Mouse (Mus musculus): ENCODE measurements around the gene Cops8. TPM values are rescaled to one million over a fixed set of nuclear protein-coding genes. Genes with fewer than 3 reads are reported as not detected.

The Cops8 gene
- total and polyA plus RNA-seq, 3 experiments: 63.2 to 97.9 (median 87.2) TPM

- WGBS: 14% methylated on average over 6 of the region's 6 CpGs
- Histone ChIP-seq H3K9ac (ENCODE audit: low read depth, low read length) (no peak overlapping the region), H3K27ac (peak overlapping the region; percentile 52; the same call in 1 of the 2 replicates), H3K4me3 (no peak overlapping the region), H3K36me3 (ENCODE audit: control insufficient read depth, insufficient read depth, low read length) (no peaks in the 10 kb centered on the region), H3K4me1 (ENCODE audit: control insufficient read depth, insufficient read depth, low read length) (peaks cover 5% of the 10 kb centered on the region), H3K27me3 (ENCODE audit: control insufficient read depth, insufficient read depth, low read length) (no peaks in the 10 kb centered on the region), H3K79me2 (replicated peaks; ENCODE audit: control insufficient read depth, insufficient read depth, low read length) (no peaks in the 10 kb centered on the region)
- intact Hi-C loops (cut with DNase I): loop anchor here (1.0 to 10.0 kb wide), 3 partner anchors 230 to 948 kb away; no protein-coding TSS in a partner anchor
- TF ChIP-seq EP300 (IDR thresholded peaks at IDR 0.05; ENCODE audit: insufficient read depth, low read depth, low read length) (peak; percentile 71; the same call in 1 of the 2 replicates), CTCF (IDR thresholded peaks at IDR 0.05) (peak; percentile 99), POLR2A (IDR thresholded peaks at IDR 0.05; ENCODE audit: insufficient read depth, low read depth, low read length) (no peak)
- DNase-seq: peak; percentile 75 to 89
Observed at GRCm38 (mm10) chr1:90592784-90593183, 10.0 kb upstream of the Cops8 start.

- H3K79me2 ChIP-seq (replicated peaks; ENCODE audit: control insufficient read depth, insufficient read depth, low read length): peaks cover 3% of the 10 kb centered on the region
- no peak overlapping the region for H3K9ac ChIP-seq (ENCODE audit: low read depth, low read length)
- TF ChIP-seq CTCF (IDR thresholded peaks at IDR 0.05) (no peak), POLR2A (IDR thresholded peaks at IDR 0.05; ENCODE audit: insufficient read depth, low read depth, low read length) (no peak), EP300 (IDR thresholded peaks at IDR 0.05; ENCODE audit: insufficient read depth, low read depth, low read length) (peak; percentile 84; the same call in 1 of the 2 replicates)
- peaks cover 3% of the 10 kb centered on the region for H3K4me1 ChIP-seq (ENCODE audit: control insufficient read depth, insufficient read depth, low read length)
- intact Hi-C loops (cut with DNase I): loop anchor here (10.0 kb wide), 1 partner anchor 954 kb away; no protein-coding TSS in a partner anchor
- no peaks in the 10 kb centered on the region for H3K27me3 ChIP-seq (ENCODE audit: control insufficient read depth, insufficient read depth, low read length)
- H3K4me3 ChIP-seq: no peak overlapping the region
- no peaks in the 10 kb centered on the region for H3K36me3 ChIP-seq (ENCODE audit: control insufficient read depth, insufficient read depth, low read length)
- WGBS: 14% methylated on average over 3 of the region's 3 CpGs
- peak; percentile 50 to 74 for DNase-seq
- H3K27ac ChIP-seq: peak overlapping the region; percentile 62
Observed at GRCm38 (mm10) chr1:90599226-90599625, 3.6 kb upstream of the Cops8 start.

- WGBS: 59% methylated on average over 3 of the region's 3 CpGs
- no peak for TF ChIP-seq EP300 (IDR thresholded peaks at IDR 0.05; ENCODE audit: insufficient read depth, low read depth, low read length)
- TF ChIP-seq CTCF (IDR thresholded peaks at IDR 0.05): no peak
- no peak for TF ChIP-seq POLR2A (IDR thresholded peaks at IDR 0.05; ENCODE audit: insufficient read depth, low read depth, low read length)
- Histone ChIP-seq H3K4me1 (ENCODE audit: control insufficient read depth, insufficient read depth, low read length) (peaks cover 4% of the 10 kb centered on the region), H3K9ac (ENCODE audit: low read depth, low read length) (no peak overlapping the region), H3K4me3 (no peak overlapping the region), H3K27me3 (ENCODE audit: control insufficient read depth, insufficient read depth, low read length) (no peaks in the 10 kb centered on the region), H3K27ac (no peak overlapping the region), H3K36me3 (ENCODE audit: control insufficient read depth, insufficient read depth, low read length) (no peaks in the 10 kb centered on the region), H3K79me2 (replicated peaks; ENCODE audit: control insufficient read depth, insufficient read depth, low read length) (peaks cover 3% of the 10 kb centered on the region)
- DNase-seq: no peak
- intact Hi-C loops (cut with DNase I): no loop called here
Observed at GRCm38 (mm10) chr1:90601096-90601495, 1.7 kb upstream of the Cops8 start.

DNA sequence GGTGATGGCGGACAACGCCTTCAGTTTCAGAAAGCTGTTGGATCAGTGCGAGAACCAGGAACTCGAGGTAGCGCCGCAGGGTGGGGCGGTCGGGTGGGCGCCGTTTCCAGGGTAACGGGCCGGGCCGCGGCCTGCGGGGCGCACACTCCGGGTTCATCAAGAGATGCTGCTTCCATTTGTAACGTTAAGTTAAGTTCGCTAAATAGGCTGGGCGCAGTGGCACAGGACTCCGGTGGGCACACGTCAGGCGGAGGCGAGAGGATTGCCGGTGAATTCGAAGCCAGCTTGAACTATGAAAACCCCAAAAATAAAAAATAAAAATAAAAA lies 743 bp downstream of the Cops8 start:
- DNase-seq: no peak
- intact Hi-C loops (cut with DNase I): no loop called here
- H3K27ac ChIP-seq: peak overlapping the region; percentile 93

GRCm38 (mm10) chr1:90609363-90609762 lies 6.6 kb downstream of the Cops8 start:
- WGBS: 83% methylated on average over 5 of the region's 5 CpGs
- Histone ChIP-seq H3K79me2 (replicated peaks; ENCODE audit: control insufficient read depth, insufficient read depth, low read length) (no peaks in the 10 kb centered on the region), H3K36me3 (ENCODE audit: control insufficient read depth, insufficient read depth, low read length) (no peaks in the 10 kb centered on the region), H3K9ac (ENCODE audit: low read depth, low read length) (no peak overlapping the region), H3K4me3 (no peak overlapping the region), H3K4me1 (ENCODE audit: control insufficient read depth, insufficient read depth, low read length) (no peaks in the 10 kb centered on the region; the same call in 1 of the 2 replicates), H3K27ac (no peak overlapping the region), H3K27me3 (ENCODE audit: control insufficient read depth, insufficient read depth, low read length) (no peaks in the 10 kb centered on the region)
- no peak for TF ChIP-seq CTCF (IDR thresholded peaks at IDR 0.05)
- TF ChIP-seq EP300 (IDR thresholded peaks at IDR 0.05; ENCODE audit: insufficient read depth, low read depth, low read length): no peak
- TF ChIP-seq POLR2A (IDR thresholded peaks at IDR 0.05; ENCODE audit: insufficient read depth, low read depth, low read length): no peak
- intact Hi-C loops (cut with DNase I): no loop called here
- no peak for DNase-seq

More for the DNA sequence above, 743 bp downstream of the Cops8 start:
- TF ChIP-seq POLR2A (IDR thresholded peaks at IDR 0.05; ENCODE audit: insufficient read depth, low read depth, low read length) (no peak), EP300 (IDR thresholded peaks at IDR 0.05; ENCODE audit: insufficient read depth, low read depth, low read length) (no peak), CTCF (IDR thresholded peaks at IDR 0.05) (no peak)
- Histone ChIP-seq H3K4me1 (ENCODE audit: control insufficient read depth, insufficient read depth, low read length) (peaks cover 3% of the 10 kb centered on the region), H3K36me3 (ENCODE audit: control insufficient read depth, insufficient read depth, low read length) (no peaks in the 10 kb centered on the region), H3K9ac (ENCODE audit: low read depth, low read length) (peak overlapping the region; percentile 89), H3K79me2 (replicated peaks; ENCODE audit: control insufficient read depth, insufficient read depth, low read length) (peaks cover 3% of the 10 kb centered on the region), H3K4me3 (peak overlapping the region; percentile 99), H3K27me3 (ENCODE audit: control insufficient read depth, insufficient read depth, low read length) (no peaks in the 10 kb centered on the region)
- WGBS: under 1% methylated on average over 26 of the region's 26 CpGs

DNA sequence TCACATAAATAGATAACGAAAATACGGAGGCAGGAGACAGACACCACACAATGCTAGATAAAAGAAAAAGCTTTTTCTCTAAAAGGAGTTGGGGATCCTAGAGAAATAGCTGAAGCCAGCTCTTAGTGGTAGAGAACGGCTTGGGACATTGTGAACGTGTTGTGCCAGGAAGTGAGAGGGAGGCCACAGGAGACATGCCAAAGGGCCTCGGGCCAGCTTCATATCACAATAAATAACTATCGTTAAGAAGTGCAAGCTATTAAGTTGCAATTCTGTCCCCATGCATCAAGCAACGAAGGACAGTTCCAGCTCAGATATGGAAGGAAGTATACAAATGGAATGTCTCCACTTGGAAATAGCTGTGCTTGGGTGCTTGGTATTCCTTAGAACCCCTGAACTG lies 14.5 kb downstream of the Cops8 start:
- intact Hi-C loops (cut with DNase I): no loop called here
- Histone ChIP-seq H3K4me3 (no peak overlapping the region), H3K27ac (no peak overlapping the region), H3K4me1 (ENCODE audit: control insufficient read depth, insufficient read depth, low read length) (no peaks in the 10 kb centered on the region), H3K79me2 (replicated peaks; ENCODE audit: control insufficient read depth, insufficient read depth, low read length) (no peaks in the 10 kb centered on the region), H3K27me3 (ENCODE audit: control insufficient read depth, insufficient read depth, low read length) (no peaks in the 10 kb centered on the region), H3K36me3 (ENCODE audit: control insufficient read depth, insufficient read depth, low read length) (no peaks in the 10 kb centered on the region), H3K9ac (ENCODE audit: low read depth, low read length) (no peak overlapping the region)
- 33% methylated on average over 7 of the region's 7 CpGs for WGBS
- no peak for DNase-seq
- TF ChIP-seq POLR2A (IDR thresholded peaks at IDR 0.05; ENCODE audit: insufficient read depth, low read depth, low read length): no peak
- TF ChIP-seq EP300 (IDR thresholded peaks at IDR 0.05; ENCODE audit: insufficient read depth, low read depth, low read length): no peak
- no peak for TF ChIP-seq CTCF (IDR thresholded peaks at IDR 0.05)

All from heart, adult 2 months (tissue).